Mouse (Mus musculus) kidney, adult 8-10 months (tissue): ENCODE measurements around the gene Pigr.

Experiments used
- DNase-seq, 2 experiments: peaks; one replicate each; pipeline ENCODE4 v3.0.0; 2022

Gene Pigr

DNA sequence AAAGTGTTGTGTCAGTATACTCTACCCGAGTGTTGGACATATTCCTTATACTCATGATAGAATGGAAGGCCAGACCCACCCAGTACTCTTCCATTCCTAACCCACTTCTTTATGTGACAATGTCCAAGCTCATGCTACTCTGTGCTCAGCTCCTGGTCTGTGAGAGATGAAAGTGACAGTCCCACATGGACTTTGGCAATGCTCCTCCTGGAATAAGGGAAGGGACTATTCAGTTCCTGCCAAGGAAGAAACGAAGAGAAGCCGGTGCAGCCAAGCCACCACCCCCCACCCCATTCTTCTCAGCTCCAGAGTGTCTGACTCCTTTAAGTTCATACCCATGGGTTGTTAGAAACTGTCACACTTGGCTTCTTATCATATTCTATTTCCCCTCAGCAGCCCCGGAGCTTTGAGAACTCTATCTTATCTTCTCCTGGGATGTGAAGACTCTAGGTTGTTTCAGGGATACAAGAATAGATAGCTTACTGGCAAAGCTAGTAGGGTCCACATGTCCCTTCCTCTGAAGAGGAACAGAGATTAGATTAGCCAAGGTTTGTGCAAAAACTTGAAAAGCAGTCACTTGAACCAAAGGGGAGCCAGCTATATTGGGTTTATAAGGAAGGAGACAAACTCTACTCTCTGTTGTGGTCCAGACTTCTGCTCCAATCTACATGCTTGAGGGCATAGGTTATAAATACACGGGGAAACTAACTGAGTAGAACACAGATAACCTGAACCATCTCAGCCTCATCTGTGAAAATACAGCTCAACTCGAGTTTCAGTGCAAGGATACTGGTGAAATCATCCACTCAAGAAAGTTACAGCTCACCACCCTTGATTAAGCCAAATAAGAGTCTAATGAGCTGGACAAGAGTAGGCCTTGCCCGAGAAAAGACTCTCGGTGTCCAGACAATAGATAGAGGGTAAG, 3.7 kb downstream of the Pigr start:
- no peak for DNase-seq

DNA sequence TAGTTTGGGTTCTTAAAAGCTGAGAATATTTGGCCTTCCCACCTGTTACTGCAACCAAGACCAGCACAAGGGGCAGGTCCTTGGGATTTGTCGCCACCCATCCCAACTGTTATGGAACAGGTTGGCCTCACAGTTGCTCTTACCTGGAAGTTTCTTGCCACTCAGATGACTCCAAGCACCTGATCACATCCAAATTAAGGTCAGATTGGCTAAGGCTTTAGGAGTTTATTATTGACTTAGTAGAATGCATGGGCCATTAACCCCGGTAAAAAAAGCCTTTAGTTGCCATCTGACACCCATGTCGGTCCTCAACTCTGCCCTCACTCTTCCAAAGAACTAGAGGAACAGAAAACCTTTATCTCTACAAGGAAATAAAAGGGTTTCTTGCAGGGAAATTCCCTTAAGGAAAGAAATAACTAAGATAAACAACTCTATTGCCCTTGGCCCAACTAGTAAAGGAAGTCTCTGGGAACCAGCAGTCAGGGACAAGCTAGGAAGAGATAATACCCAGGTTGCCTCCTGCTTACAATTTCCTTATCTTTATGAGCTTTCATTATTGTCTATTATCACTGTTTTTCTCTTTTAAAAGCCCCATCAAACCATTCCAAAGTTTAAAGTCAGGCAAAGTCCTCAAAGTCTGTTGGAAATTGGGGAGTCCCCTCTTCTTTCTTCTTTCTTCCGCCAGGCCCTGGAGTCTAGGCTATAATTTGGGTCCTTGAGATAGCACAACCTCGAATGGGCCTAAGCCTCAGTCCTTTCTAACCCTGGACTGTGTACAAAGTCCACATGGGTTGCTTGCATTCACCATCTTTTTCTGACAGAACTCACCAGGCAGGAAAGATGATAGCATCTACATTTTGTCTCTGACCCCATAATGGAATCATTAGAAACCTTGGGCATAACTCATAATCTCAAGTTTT, 6.0 kb downstream of the Pigr start:
- DNase-seq: peak; percentile 76 to 91

DNA sequence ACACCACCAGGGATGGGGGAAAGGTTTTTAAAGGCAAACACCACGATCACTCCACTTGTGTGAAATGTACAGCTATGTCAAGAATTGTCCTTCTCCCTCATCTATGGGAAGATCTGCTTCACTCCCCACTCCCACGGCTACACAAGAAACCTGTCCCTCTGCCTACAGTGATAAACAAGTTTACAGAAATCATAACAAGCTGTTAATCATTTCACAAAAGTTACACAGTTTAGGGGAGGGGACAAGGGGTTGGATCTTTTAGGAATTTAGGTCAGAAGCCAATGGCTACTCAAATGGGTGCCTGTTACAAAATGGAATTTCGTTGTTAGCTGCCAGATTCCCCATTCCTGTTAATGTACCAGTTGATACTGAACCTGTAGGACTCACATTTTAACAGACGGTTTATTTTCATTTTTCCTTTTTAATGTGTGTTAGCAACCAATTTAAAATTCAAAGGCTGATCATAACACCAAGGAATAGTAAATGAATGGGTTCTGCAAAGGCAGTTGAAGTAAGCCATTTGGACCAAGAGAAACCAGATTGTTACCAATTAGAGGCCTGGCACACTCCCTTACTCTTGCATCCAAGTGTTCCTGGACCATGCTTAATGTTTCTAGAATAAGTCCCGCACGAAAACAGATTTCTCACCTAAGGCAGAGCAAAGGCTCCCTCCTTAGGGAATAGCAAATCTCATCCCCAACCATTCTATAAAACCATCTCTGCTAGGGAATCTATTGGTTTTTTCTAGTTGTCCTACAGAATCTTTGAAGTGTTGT, 8.9 kb downstream of the Pigr start:
- peak; percentile 53 to 79 for DNase-seq

DNA sequence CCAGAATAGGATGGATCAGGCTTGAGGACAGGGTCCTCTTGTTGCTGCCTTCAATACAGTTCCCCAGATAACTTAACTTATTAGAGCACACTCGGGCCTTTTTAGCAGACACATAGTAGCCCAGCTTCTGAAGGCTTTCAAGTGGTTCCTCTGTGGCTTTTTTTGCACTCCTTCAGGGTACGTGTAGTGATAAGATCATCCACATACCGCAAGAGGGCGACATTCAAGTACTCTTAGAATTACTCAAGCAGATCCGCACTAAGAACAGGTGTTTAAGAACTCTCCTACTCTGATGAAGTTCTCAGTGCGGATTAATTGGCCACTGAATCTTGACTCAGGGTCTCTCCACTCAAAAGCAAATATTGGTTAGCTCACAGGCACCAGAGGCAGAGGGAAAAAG, 11.8 kb downstream of the Pigr start:
- peak; percentile 52 to 69 for DNase-seq

DNA sequence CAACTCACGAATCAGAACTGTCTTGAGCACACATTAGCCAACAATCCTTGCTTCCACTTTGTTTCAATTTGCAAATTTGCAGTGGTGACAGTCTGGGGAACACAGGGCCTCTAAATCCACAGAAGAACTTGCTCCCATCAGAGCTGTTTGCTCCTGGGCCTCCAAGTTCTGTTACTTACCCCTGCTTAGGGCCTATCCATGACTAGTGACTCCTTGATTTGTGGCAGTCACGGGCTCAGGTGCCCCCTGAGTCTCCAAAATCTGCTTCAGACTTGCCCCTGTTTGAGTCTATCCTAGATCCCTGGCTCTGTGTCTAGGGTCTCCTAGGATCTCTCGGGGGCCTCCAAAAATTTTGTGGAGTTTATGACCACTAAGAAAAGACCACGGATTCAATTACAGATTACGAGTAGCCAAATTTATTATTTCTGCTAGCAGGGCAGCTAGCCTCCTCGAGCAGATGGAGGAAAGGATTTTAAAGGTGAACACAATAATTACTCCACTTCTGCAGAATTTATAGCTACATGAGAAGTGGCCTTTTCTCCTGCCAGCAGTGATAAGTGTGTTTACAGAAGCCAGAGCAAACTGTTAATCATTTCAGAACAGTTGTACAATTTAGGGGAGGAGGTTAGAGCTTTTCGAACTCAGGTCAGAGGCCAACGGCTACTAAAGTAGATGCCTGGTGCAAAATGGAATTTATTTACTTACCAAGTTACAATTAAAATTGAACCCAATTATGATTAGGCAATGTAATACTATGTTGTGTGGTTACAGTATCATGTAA, 14.3 kb downstream of the Pigr start:
- peak; percentile 50 to 74 for DNase-seq

DNA sequence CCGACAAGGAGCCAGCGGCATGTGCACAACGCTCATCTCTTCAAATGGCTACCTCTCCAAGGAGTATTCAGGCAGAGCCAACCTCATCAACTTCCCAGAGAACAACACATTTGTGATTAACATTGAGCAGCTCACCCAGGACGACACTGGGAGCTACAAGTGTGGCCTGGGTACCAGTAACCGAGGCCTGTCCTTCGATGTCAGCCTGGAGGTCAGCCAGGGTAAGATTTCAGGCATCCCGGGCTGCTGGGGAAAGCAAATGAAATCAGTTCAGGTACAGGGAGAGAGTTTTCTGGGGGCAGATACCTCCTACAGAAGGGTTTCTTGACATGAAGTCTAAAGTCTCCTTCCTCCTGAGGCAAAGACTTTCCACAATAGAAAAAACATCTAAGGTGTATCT, 15.1 kb downstream of the Pigr start:
- DNase-seq: no peak

DNA sequence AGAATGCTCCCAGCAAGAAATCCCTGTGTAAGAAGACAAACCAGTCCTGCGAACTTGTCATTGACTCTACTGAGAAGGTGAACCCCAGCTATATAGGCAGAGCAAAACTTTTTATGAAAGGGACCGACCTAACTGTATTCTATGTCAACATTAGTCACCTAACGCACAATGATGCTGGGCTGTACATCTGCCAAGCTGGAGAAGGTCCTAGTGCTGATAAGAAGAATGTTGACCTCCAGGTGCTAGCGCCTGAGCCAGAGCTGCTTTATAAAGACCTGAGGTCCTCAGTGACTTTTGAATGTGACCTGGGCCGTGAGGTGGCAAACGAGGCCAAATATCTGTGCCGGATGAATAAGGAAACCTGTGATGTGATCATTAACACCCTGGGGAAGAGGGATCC, 18.0 kb downstream of the Pigr start:
- no peak for DNase-seq

DNA sequence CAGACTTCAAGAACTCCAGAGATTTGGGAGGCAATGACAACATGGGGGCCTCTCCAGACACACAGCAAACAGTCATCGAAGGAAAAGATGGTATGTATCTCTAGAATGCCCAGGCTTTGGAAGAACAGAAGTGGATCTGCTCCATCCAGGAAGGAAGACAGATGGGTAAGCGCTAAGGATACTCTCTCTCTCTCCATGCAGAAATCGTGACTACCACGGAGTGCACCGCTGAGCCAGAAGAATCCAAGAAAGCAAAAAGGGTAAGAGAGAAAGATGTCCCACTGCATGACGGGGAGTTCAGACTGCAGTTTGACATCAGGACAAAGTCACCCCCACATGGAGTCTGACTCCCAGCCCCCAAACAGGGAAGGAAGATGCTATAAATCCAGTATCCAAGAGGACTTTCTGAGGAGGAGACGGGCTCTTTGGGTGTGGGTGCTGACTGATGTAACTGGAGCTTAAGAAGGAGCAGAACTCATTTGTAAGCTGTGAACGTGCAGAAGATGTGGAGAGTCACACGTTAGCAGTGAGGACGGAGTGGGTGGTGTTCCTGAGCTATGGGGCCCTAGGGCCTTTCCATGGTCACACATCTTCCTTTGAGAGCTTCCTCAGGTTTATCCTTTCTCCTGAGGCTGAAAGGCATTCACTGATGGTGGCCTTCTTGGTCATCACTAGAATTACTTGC, 23.2 kb downstream of the Pigr start:
- no peak for DNase-seq

DNA sequence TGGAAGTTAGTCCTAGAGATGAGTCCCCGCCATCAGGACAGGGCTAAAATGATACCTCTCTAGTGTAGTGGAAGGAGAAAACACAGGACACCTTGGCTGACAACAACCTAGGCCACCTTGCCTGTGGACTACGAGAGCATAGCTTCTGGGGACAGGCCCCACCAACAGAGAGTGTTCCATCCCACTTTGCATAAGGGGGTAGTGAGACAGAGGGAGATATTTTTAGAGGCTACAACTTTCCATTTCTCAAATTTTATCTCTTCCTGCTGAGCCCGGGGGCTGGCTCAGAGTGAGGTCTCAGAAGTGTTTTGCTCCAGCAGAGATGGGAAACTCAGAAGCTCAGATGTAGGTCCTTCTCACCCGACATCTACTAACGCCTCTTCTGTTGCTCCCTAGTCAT, 23.9 kb downstream of the Pigr start:
- no peak for DNase-seq

DNA sequence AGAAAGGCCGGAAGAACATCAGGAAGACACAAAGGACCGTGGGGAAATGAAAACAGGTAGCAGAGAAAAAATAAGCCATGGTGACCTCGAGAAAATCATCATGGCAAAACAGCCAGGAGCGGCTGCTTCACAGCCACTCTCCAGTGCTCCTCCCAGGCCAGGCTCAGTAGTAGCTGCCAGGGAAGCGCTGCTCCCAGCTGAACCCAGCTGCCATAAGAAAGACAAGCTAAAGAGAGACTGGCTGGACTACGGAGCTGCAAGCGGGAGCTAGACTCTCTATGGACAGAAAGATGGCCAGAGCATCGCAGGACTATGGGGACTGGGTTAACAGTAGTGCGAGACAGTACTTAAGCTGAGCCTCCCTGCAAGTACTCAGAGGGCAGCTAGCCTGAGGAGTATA, 28.3 kb downstream of the Pigr start:
- DNase-seq: no peak

DNA sequence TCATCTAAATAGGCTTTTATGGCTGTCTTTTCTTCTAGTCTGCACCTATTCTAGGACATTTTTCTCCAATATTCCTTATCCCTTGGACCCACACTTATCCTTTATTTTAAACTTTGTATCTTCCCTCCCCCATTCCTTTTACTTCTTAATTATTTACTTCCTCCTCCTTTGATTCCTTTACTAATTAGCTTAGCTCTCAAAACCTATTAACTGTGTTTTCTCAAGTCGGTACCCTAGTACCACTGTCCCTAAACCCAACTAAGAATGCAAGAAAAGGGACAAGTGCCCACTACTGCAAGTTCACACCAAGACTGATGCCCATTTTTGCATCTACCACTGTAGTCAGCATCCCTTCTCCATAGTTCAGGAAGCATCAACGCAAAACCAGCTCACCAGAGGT, 29.2 kb downstream of the Pigr start:
- DNase-seq: no peak

DNA sequence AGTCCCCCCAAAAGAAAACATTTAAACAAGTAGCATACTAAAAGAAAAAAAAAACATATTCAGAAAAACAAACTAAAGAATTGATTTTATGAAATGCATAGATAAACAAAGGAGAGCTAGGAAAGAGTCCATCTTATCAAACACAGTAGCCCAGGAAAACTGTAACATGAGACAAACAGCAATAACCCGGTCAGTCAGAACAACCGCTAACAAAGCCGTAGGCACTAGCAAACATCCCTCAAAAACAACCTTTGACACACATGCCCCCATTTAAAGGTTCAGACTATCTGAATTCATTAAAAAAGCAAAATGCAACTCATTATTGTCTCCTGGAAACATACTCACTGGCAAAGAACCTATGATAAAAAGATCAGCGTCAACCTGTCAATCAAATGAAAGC, 31.0 kb downstream of the Pigr start:
- DNase-seq: no peak

DNA sequence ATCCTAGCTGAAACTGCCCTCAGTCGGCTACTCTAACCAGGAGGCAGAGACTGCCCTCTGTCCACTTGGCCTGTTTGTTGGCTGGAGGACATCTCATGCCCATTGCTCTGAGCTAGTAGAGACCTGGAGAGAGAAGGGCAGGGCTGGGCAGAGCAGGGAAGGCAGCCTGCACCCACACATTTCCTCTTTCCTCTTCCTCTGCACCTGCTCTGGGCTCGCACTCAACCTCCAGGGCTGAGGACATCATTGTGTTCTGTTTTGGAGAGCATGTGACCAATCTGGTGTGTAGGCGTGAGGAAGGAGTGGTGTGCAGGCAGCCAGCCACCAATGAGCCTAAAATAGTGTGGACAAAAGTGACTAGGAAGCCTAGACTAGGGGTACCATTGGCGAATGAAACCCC, 37.8 kb downstream of the Pigr start:
- DNase-seq: no peak

DNA sequence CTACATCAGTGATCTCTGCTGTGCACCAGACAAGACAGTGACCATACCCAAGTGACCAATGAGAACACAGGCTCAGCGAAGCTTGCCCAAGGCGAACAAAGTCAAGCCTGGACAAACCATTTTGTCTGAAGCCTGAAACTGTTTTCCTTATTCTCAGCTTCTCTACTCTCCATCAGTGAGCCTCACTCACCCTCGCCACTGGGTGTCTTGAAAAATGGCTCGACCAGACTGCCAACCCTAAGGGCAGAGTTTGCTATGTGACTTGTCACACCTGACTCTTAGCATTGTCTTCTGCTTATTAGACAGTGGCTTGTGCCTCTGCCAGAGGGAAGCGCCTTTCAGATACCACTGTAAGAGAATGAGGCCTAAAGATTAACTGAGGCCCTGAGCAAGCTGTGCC, 38.3 kb downstream of the Pigr start:
- DNase-seq: no peak

DNA sequence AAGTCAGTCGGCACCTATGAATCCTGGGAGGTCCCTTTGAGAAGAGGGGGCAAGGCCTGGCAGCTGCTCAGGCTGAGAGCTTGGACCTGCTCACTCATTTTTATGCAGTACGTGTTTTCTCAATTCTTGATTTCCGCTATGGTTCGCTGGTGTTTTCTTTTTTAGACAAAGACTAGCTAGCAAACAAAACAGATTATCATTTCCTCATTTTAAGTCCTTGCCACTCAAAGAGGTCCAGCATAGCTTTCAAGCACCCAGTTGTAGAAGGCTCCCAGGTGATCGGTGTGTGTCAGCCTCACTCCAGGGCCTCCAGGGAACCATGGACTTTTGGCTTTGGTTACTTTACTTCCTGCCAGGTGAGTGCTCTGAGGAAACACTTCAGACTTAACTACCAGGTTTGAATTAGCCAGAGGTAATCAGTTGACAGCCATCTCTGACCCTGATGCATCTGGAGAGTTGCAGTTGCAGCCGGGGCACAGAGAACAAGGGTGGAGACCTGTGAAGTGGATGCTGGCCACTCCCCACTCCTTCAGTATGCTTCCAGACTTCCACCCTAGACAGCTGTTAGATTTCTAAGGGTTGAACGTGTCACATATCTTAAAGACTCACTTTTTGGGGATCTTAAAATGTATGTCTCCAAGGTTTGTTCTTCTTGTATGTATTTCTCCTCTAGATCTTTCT, 39.2 kb downstream of the Pigr start, which contains the start of gene Fcmr:
TSS of gene Fcmr (plus strand) at position 129 of the 681 bp plus-strand sequence.
- no peak for DNase-seq

DNA sequence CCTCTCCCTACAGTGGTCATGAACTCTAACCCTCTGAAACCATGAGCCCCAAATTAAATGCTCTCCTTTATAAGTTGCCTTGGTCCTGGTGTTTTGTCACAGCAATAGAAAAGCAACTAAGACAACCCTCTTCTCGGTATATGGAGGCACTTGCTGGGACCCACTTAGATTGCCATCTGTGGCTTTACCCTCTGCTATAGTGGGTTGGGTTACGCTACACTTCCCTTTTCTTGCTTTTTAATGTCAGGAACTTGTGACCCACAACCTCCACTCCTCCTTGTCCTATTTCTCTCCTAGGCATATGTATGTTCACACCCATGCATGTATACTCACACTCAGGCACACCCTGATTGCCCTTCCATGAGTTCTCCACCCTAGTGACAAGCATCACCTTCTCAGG, 46.4 kb downstream of the Pigr start:
- no peak for DNase-seq

DNA sequence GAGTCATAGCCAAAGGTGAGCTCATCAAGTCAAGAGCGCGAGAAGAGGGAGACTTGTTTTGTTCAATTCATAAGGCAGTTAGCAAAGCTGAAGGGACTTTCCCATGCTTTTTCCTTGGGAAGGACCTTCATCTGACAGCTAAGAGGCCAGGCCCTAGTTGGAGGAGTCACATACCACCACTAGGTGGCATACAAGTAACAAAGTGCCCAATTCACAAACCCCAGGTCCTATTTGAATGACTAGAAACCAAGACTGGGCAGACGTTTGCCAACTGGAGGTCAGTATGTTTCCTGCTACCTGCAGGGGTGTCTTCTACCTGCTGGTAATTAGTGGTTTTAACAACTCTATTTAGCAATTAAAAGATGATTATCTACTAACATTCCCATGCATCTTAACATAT, 48.7 kb downstream of the Pigr start:
- peak; percentile 63 to 66 for DNase-seq

DNA sequence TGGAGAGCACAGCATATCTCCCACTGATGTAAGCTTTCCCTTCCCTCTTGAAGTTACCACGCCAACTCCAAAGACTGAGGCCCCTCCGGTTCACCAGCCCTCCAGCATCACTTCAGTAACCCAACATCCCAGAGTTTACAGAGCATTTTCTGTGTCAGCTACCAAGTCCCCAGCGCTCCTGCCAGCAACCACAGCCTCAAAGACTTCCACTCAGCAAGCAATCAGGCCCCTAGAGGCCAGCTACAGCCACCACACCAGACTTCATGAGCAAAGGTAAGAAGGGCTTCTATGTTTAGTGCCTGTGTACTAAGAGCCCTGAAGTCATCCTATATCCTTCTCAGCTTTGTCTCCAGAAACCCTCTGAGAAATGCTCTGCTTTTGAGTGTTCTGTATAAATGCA, 49.4 kb downstream of the Pigr start:
- no peak for DNase-seq

DNA sequence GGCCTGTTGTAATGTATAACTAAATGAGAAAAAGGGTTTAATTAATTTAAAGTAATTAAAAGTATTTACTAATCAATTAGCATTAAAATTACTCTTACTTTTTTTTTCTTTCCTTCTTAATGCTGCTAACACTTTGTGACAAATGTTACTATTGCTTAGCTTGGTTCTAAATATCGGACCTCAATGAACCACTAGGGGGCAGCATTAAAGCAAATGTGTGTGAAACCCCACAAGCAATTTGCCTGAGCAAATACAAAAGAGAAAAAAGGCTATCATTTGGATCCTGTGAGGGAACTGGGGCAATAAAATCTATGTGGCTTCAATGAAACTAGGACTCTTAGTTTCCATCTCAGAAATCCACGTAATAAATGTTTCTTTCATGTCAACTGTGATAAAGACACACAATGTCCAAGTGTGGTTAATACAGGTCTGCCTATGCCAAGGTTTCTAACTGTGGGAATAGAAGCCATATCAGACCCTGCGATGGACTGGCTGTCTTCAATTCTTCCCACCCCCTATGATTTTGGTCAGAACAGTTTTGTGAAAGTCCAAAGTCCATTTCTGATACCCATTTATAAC, 50.5 kb downstream of the Pigr start:
- DNase-seq: peak; percentile 39 to 49

DNA sequence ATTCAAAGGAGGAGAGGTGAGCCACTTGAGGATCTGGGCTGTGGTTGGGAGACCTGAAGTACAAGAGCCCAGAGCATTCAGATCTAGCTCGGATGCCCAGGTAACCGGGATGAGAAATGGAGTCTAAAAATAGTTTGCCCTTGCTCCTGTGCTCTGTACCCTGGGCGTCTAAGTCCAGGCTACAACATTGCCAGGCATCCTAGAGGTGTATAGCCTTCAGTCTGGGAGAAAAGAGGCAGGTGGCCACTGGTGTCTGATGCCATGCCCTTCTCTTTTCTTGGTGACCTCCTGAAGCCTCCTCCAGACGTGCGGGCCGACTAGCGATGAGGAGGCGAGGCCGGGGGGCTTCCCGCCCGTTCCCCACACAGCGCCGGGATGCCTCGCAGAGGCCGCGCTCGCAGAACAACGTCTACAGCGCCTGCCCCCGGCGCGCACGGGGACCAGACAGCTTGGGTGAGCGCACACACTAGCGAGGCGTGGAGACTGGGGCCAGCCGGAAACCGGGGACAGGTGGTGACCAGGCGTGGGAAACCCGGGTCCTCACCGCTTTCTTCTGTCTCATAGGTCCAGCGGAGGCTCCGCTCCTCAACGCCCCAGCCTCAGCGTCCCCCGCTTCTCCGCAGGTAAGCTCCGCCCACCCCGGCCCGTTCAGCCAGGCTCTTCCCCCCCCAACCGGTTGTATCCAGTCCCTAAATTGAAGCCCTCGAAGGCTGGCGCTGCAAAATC, 51.6 kb downstream of the Pigr start:
- no peak for DNase-seq
